Mouse (Mus musculus) bone marrow macrophage, adult 2 months (primary cell): ENCODE measurements around the gene Sugt1.

Experiments
- CTCF ChIP-seq: IDR thresholded peaks from 2 replicates; pipeline ENCODE4 v1.5.1; 2012; ENCODE audit warnings: low read depth, mild to moderate bottlenecking, low read length, moderate library complexity
- POLR2A ChIP-seq: IDR thresholded peaks from 2 replicates; pipeline ENCODE4 v1.6.1; 2012; ENCODE audit warnings: mild to moderate bottlenecking, low read depth, low read length, borderline replicate concordance

DNA sequence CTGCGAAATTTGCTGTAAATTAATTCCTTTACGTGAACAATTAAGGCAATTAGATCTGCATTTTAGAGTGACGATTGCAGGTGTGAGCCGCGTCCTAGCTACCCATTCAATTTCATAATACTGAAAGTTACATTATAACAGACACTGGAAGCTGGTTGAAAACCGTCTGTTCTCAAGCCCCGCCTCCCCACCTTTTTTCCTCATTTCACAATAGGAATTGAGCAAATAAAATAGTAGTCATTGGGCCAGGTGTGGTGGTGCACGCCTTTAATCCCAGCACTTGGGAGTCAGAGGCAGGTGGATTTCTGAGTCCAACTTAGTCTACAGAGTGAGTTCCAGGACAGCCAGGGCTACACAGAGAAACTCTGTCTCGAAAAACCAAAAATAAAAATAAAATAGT is 54.6 kb downstream of the Sugt1 start:
- TF ChIP-seq CTCF (no peak), POLR2A (no peak)
